Mouse (Mus musculus) megakaryocyte, embryonic 14.5 days (primary cell): ENCODE measurements at regions not wholly inside any gene's neighbourhood (a gene's known extent, or its start where the extent isn't known, plus 50 kb on each side); places are given as distances from the start of the nearest gene placed in this dataset.

Source experiments
- H3K27me3 ChIP-seq: replicated peaks from 2 replicates; pipeline ENCODE3; 2012; ENCODE audit warnings: inconsistent platforms
- H3K36me3 ChIP-seq: replicated peaks from 2 replicates; pipeline ENCODE3; 2012; ENCODE audit warnings: low read length, inconsistent platforms, mixed read lengths
- H3K4me1 ChIP-seq: 2 replicates; pipeline ENCODE4 v1.6.1; 2012; ENCODE audit warnings: inconsistent platforms
- H3K4me3 ChIP-seq: replicated peaks from 2 replicates; pipeline ENCODE3; 2012; ENCODE audit warnings: moderate library complexity, mild to moderate bottlenecking, inconsistent platforms
- H3K9me3 ChIP-seq: 2 replicates; pipeline ENCODE4 v1.6.1; 2012; ENCODE audit warnings: inconsistent platforms
- FLI1 ChIP-seq: IDR thresholded peaks from 2 replicates; pipeline ENCODE4 v1.6.1; 2012; ENCODE audit warnings: low read length, inconsistent platforms, mixed read lengths
- GATA1 ChIP-seq: IDR thresholded peaks from 3 replicates; pipeline ENCODE4 v1.6.1; 2012; ENCODE audit warnings: mixed read lengths, low read length, inconsistent platforms, borderline replicate concordance

DNA sequence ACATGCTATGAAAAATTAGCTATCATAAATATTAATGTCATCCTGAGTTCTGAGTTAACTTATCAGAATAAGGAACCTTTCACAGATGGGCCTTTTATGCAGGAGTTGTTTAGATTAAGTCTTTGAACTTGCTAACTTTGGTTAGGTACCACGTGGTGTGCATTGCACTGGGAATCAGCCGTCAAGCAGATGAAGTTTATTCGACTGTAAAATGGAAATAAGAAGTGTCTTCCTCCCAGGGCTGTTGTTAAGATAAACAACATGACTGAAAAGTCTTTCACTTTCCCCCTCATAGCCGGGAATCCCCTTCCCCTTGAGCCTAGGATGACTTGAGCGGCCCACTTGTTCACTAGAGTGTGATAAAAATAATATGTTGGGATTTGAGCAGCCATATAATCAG is 204.2 kb downstream of the Rybp start:
- H3K27me3 ChIP-seq = peaks cover 14% of the 10 kb centered on the region
- no peaks in the 10 kb centered on the region for H3K4me1 ChIP-seq

DNA sequence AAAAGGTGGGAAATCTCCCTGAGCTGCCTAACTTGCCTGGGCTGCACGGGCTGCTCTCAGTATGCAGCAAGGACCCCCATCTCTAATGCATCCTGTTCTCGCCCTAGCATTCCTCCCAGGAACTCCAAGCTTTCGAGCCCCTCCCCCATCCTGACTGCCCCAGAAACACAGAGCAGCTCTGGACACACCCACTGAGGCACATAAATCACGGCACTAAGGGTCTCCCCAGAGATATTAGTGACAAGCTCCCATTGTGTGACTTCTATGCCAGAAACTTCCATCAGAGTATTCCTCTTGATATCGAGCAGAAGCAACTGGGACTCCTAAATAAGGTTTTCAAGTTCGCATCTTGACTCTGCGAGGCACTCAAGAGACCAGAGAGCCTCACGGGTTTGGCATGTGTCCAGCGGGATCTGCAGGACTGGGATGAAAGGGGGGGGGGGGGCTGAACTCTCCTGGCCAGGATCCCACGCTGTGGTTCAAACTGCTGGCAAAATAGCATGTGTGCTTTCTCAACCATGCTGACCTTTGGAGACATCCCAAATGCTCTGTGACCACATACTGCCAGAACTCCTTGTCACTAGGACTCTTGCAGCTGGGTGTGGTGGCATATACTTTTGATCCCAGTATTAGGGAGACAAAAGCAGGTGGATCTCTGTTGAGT is 212.5 kb downstream of the Rybp start:
- H3K4me1 ChIP-seq = no peaks in the 10 kb centered on the region

More for the DNA sequence above, 204.2 kb downstream of the Rybp start:
- Histone ChIP-seq H3K9me3 (peaks cover 19% of the 10 kb centered on the region), H3K4me3 (no peak overlapping the region), H3K36me3 (no peaks in the 10 kb centered on the region)
- TF ChIP-seq GATA1 (no peak), FLI1 (no peak)

GRCm38 (mm10) chr6:100072261-100072968 is 214.9 kb downstream of the Rybp start:
- no peaks in the 10 kb centered on the region for H3K36me3 ChIP-seq
- H3K9me3 ChIP-seq = peaks cover 6% of the 10 kb centered on the region
- H3K27me3 ChIP-seq = peaks cover 34% of the 10 kb centered on the region
- no peak overlapping the region for H3K4me3 ChIP-seq
- no peak for TF ChIP-seq FLI1
- no peak for TF ChIP-seq GATA1
- H3K4me1 ChIP-seq = no peaks in the 10 kb centered on the region

More for the DNA sequence above, 212.5 kb downstream of the Rybp start:
- Histone ChIP-seq H3K9me3 (peaks cover 13% of the 10 kb centered on the region), H3K27me3 (peaks cover 27% of the 10 kb centered on the region), H3K36me3 (no peaks in the 10 kb centered on the region), H3K4me3 (no peak overlapping the region)
- TF ChIP-seq FLI1 = no peak
- no peak for TF ChIP-seq GATA1

DNA sequence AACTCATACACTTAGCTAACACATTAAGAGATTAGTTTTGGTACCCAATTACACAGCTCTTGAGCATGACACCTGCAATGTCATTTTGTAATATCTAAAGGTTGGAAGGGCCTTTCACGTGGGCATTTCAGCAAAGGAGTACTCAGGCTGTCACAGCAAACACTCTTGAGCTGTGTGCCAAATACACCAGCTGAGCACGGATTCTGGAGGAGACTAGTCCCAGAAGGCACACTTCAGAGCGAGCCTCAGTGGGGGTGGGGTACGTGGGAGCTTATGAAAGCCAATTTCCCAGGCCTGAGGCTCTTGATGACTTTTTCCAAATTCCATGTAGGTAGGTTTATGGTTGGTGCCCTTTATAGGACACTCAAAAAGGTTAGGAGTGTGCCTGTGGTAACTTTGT is 218.1 kb downstream of the Rybp start:
- Histone ChIP-seq H3K4me1 (no peaks in the 10 kb centered on the region), H3K9me3 (no peaks in the 10 kb centered on the region), H3K27me3 (peaks cover 31% of the 10 kb centered on the region), H3K4me3 (no peak overlapping the region), H3K36me3 (no peaks in the 10 kb centered on the region)
- TF ChIP-seq GATA1 (no peak), FLI1 (no peak)

DNA sequence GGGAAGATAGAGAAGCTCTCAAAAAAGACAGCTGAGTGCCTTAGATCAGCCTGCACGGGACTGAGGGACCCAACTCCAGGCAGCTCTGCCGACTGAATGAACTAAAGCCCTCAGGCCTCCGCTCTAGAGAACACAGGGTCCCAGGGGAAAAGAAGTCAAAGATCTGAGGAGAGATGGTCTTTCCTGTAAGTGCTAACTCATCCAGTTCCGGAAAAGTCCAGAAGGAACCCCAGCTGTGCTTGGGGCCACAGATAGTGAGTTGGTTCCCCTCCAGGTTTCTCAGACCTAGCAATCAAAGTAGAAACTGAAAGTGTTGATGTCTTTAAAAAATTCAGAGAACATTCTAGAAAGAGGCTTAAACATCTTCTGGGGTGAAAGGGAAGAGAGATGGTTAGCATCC is 220.0 kb downstream of the Rybp start:
- Histone ChIP-seq H3K9me3 (no peaks in the 10 kb centered on the region), H3K4me1 (no peaks in the 10 kb centered on the region), H3K36me3 (no peaks in the 10 kb centered on the region), H3K27me3 (peaks cover 34% of the 10 kb centered on the region), H3K4me3 (no peak overlapping the region)
- no peak for TF ChIP-seq GATA1
- no peak for TF ChIP-seq FLI1

DNA sequence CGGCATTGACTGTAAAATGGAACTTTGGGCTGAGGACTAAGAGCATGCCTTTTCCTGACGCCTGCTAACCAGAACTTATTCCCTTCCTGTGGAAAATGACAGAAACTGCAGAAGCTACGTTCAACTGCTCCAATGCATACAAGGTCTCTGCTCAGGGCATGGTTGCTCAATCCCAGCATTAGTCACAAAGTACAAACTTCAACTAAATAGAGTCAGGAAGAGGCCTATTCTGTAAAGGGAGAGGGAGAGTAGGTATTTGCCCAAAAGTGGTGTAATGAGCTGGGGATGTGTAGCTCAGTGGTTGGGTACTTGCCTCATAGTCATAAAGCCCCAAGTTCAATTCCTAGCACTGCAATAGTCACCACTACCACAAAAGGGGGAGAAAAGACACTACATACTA is 221.7 kb downstream of the Rybp start:
- Histone ChIP-seq H3K36me3 (no peaks in the 10 kb centered on the region), H3K4me1 (no peaks in the 10 kb centered on the region), H3K27me3 (peaks cover 32% of the 10 kb centered on the region), H3K4me3 (no peak overlapping the region), H3K9me3 (no peaks in the 10 kb centered on the region)
- TF ChIP-seq GATA1 = no peak
- no peak for TF ChIP-seq FLI1

- Histone ChIP-seq H3K36me3 (no peaks in the 10 kb centered on the region), H3K9me3 (no peaks in the 10 kb centered on the region), H3K4me3 (no peak overlapping the region), H3K4me1 (no peaks in the 10 kb centered on the region), H3K27me3 (peaks cover 35% of the 10 kb centered on the region)
- no peak for TF ChIP-seq FLI1
Measured at GRCm38 (mm10) chr6:100062961-100063360, 224.3 kb downstream of the Rybp start.

DNA sequence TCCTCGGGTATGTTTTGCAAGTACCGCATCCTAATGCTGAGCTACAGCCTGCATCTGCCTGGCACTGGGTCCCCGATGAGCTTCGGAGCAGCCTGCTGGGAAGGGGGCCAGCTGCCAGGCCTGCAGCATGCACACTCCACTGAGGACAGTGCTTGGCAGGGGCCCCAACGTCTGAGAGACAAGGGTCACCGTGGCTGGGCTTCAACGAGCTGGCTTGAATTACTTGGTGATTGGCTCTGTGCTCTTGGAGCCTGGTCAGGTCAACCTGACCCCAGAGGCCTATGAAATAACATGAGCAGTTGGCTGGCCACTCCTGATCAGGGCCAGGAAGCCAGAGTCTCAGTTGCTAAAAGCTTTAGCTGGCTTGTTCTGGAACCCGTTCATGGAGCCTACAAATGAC is 227.5 kb downstream of the Rybp start:
- Histone ChIP-seq H3K4me1 (no peaks in the 10 kb centered on the region; the same call in 1 of the 2 replicates), H3K36me3 (no peaks in the 10 kb centered on the region), H3K9me3 (no peaks in the 10 kb centered on the region), H3K27me3 (peaks cover 45% of the 10 kb centered on the region), H3K4me3 (no peak overlapping the region)
- TF ChIP-seq GATA1 (no peak), FLI1 (no peak)

DNA sequence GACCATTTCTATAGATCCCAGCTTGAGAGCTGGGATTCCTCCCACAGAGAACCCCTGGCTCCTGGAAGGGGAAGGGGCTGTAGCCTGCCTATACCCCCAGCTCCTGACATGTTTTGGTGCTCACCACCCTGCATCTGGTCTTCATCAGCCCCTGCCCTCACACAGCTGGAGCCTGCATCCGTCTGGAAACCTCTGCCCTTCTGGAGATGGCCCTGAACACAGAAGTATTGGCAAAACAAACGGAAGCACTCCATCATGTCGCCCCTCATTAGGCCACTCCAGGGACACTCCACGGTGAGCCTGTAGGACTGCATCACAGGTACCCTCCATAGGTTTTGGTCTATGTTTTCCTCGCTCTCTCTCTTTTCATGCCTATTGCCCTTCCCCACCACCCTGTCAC is 231.3 kb downstream of the Rybp start:
- peaks cover 49% of the 10 kb centered on the region for H3K27me3 ChIP-seq
- no peaks in the 10 kb centered on the region; the same call in 1 of the 2 replicates for H3K4me1 ChIP-seq
- TF ChIP-seq GATA1 (no peak), FLI1 (no peak)
- H3K4me3 ChIP-seq = no peak overlapping the region
- H3K9me3 ChIP-seq = no peaks in the 10 kb centered on the region
- no peaks in the 10 kb centered on the region for H3K36me3 ChIP-seq

DNA sequence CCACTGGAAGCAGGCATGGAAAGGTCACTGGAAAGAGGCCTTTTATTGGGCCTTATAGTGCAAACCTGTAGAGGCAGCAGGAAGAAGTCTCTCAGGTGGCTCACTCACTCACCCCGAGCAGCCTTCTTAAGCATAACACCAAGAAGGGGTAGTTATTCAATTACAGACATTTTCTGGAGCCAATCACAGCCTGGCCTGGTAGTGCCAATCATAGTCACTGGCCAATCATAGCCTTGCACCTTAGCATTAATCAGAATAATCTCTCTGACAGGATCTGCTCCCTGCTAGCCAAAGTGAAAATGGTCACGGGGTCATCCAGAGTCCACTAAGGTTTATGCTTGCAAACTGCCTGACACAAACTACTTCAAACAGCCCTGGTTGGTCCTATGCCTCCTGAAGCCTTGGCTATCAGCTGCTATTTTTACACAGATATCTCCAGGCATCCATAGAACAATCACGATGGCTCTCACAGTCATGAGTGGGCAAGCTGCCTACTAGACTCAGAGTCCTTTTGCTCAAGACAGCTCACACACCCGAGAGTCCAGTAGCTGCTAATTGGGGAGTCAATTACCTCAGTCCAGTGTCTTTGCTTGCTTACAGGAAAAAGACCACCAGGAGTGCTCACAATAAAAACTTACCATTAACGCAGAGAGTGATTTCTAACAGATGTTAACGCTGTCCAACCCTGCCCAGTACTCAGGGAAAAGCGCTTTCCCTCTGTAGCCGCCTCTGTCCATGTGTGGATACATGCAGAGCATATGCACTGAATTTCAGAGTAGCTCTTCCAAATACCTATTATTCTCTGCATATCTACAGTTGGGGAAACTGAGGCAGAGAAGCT is 234.1 kb downstream of the Rybp start:
- Histone ChIP-seq H3K27me3 (peaks cover 45% of the 10 kb centered on the region), H3K4me1 (no peaks in the 10 kb centered on the region; the same call in 1 of the 2 replicates), H3K4me3 (no peak overlapping the region), H3K36me3 (no peaks in the 10 kb centered on the region), H3K9me3 (no peaks in the 10 kb centered on the region)
- TF ChIP-seq GATA1 (no peak), FLI1 (no peak)
